In the genomic region with DNA sequence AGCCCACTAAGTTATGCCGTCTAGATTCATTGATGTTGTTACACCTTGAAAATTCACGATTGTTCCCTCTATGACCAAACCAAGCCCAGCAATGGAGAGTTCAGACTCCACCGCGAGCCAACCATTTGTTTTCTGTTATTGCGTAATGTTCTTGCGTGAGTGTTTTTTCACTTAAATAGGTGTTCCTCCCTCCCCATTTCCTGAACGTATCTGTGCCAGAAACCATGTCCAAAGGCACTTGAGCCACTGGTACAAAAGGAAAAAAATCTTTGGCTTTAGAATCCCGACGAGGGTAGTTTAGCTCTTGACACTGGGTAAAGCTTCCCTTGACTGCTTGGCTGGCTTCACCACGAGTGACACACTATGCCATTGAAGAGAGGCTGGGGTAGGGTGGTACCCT, we compare ENCODE assay signal across 21 mouse cellular contexts. TPM values are rescaled to one million over a fixed set of nuclear protein-coding genes. Genes with fewer than 3 reads are reported as not detected.
A peak's percentile ranks its signal among the peaks of the same experiment; 100 is the strongest.
DNase-seq lines count a peak whose midpoint lies in the region; ATAC-seq and TF ChIP-seq lines count a peak whose summit lies in the region.
"Had no signal": no experiment of that assay in that cellular context is flagged by ENCODE, and none has a peak within 500 bp of the region (broad histone marks: within the 10 kb centered on the region; RNA-seq: fewer than 3 reads in every experiment).

No protein-coding gene starts in this region.

- no peak for ATAC-seq in heart, embryonic 16.5 days (replicated peaks; ENCODE audit: extremely low read depth, insufficient read depth, low FRiP score)
- no peak for ATAC-seq in heart, embryonic 11.5 days (replicated peaks; ENCODE audit: insufficient number of reproducible peaks, low FRiP score, low TSS enrichment)
- ATAC-seq in lung, postnatal 0 days: no peak
- ATAC-seq: CD4-positive, CD25-positive, alpha-beta regulatory T cell, adult 4 months; forebrain, embryonic 15.5 days; hindbrain, embryonic 16.5 days; intestine, embryonic 15.5 days; midbrain, embryonic 16.5 days had no signal

- H3K27ac ChIP-seq in heart, embryonic 16.5 days (ENCODE audit: low read length): peak overlapping the region; percentile 35
- no peak overlapping the region for H3K27ac ChIP-seq in heart, embryonic 11.5 days (ENCODE audit: low read depth, low read length)
- no peak overlapping the region for H3K27ac ChIP-seq in lung, postnatal 0 days (ENCODE audit: low read length)
- H3K27ac ChIP-seq: embryonic facial prominence, embryonic 15.5 days; forebrain, embryonic 15.5 days; hindbrain, embryonic 10.5 days; intestine, embryonic 15.5 days; layer of hippocampus, adult 2 months; liver, embryonic 13.5 days had no signal

- peak; percentile 20 for DNase-seq in gastrocnemius, postnatal 25 days
- no peak for DNase-seq in gastrocnemius, postnatal 4 days (ENCODE audit: low spot score in 2 of 2)
- DNase-seq in lung, postnatal 0 days (ENCODE audit: low spot score): peak; percentile 57
- DNase-seq in lung, postnatal 4 days: no peak
- DNase-seq in skeletal muscle tissue, adult 2 months (ENCODE audit: low read depth, low spot score): peak; percentile 47
- DNase-seq: adrenal gland, postnatal 14 days; cerebellum, adult 9-10 months; kidney, adult 9 months; kidney, postnatal 25 days; liver, embryonic 13.5 days; thymus, postnatal 14 days had no signal

- no peak overlapping the region for H3K4me2 ChIP-seq in heart, embryonic 16.5 days (ENCODE audit: low read depth, low read length)
- H3K4me2 ChIP-seq in heart, embryonic 11.5 days: no peak overlapping the region
- H3K4me2 ChIP-seq in lung, postnatal 0 days (replicated peaks; ENCODE audit: low read depth, low read length): no peak overlapping the region
- H3K4me2 ChIP-seq: embryonic facial prominence, embryonic 15.5 days; forebrain, embryonic 15.5 days; intestine, embryonic 15.5 days; liver, embryonic 13.5 days had no signal

- no peaks in the 10 kb centered on the region for H3K36me3 ChIP-seq in heart, embryonic 16.5 days (ENCODE audit: control insufficient read depth, insufficient read depth)
- no peaks in the 10 kb centered on the region for H3K36me3 ChIP-seq in heart, embryonic 11.5 days (ENCODE audit: control insufficient read depth, insufficient read depth, low read length)
- no peaks in the 10 kb centered on the region for H3K36me3 ChIP-seq in lung, postnatal 0 days (ENCODE audit: insufficient read depth, low read length)
- H3K36me3 ChIP-seq: embryonic facial prominence, embryonic 15.5 days; forebrain, embryonic 15.5 days; hindbrain, embryonic 10.5 days; intestine, embryonic 15.5 days; liver, embryonic 13.5 days had no signal

- H3K4me1 ChIP-seq in heart, embryonic 16.5 days (ENCODE audit: control insufficient read depth, insufficient read depth, low read length): no peaks in the 10 kb centered on the region
- peaks cover 2% of the 10 kb centered on the region; the same call in 1 of the 2 replicates for H3K4me1 ChIP-seq in heart, embryonic 11.5 days (ENCODE audit: control insufficient read depth, insufficient read depth, low read length)
- peaks cover 3% of the 10 kb centered on the region; the same call in 1 of the 2 replicates for H3K4me1 ChIP-seq in lung, postnatal 0 days (ENCODE audit: insufficient read depth, low read depth, low read length)

- H3K9me3 ChIP-seq in heart, embryonic 16.5 days (replicated peaks; ENCODE audit: control insufficient read depth, low read length): no peaks in the 10 kb centered on the region
- no peaks in the 10 kb centered on the region for H3K9me3 ChIP-seq in heart, embryonic 11.5 days (replicated peaks; ENCODE audit: control insufficient read depth, low read length)
- no peaks in the 10 kb centered on the region for H3K9me3 ChIP-seq in lung, postnatal 0 days (ENCODE audit: low read length)
- H3K9me3 ChIP-seq: embryonic facial prominence, embryonic 15.5 days; forebrain, embryonic 15.5 days; intestine, embryonic 15.5 days; liver, embryonic 13.5 days had no signal

- no peak overlapping the region for H3K9ac ChIP-seq in heart, embryonic 16.5 days (ENCODE audit: low read length)
- no peak overlapping the region for H3K9ac ChIP-seq in heart, embryonic 11.5 days (ENCODE audit: low read depth, low read length)
- no peak overlapping the region for H3K9ac ChIP-seq in lung, postnatal 0 days (replicated peaks; ENCODE audit: low read depth)
- H3K9ac ChIP-seq: embryonic facial prominence, embryonic 15.5 days; forebrain, embryonic 15.5 days; intestine, embryonic 15.5 days; liver, embryonic 13.5 days had no signal

- no peak overlapping the region for H3K4me3 ChIP-seq in heart, embryonic 16.5 days (ENCODE audit: low read length)
- H3K4me3 ChIP-seq in heart, embryonic 11.5 days (ENCODE audit: low read depth, low read length): no peak overlapping the region
- H3K4me3 ChIP-seq in lung, postnatal 0 days (ENCODE audit: low read depth, low read length): no peak overlapping the region
- H3K4me3 ChIP-seq: embryonic facial prominence, embryonic 15.5 days; forebrain, embryonic 15.5 days; hindbrain, embryonic 10.5 days; intestine, embryonic 15.5 days; layer of hippocampus, adult 2 months; liver, embryonic 13.5 days had no signal

- H3K27me3 ChIP-seq in heart, embryonic 16.5 days (ENCODE audit: control insufficient read depth, insufficient read depth, low read length): no peaks in the 10 kb centered on the region
- no peaks in the 10 kb centered on the region for H3K27me3 ChIP-seq in heart, embryonic 11.5 days (ENCODE audit: control insufficient read depth, insufficient read depth, low read length)
- H3K27me3 ChIP-seq in lung, postnatal 0 days (replicated peaks; ENCODE audit: insufficient read depth, low read length): no peaks in the 10 kb centered on the region
- H3K27me3 ChIP-seq: embryonic facial prominence, embryonic 15.5 days; forebrain, embryonic 15.5 days; intestine, embryonic 15.5 days had no signal

- no peak for TF ChIP-seq EP300 in lung, postnatal 0 days (IDR thresholded peaks at IDR 0.05)

- 74% methylated on average over 10 of the region's 10 CpGs for WGBS in heart, embryonic 16.5 days
- WGBS in heart, embryonic 11.5 days (ENCODE audit: insufficient replicate concordance): 87% methylated on average over 10 of the region's 10 CpGs
- 38% methylated on average over 10 of the region's 10 CpGs for WGBS in lung, postnatal 0 days

- no peak for TF ChIP-seq CTCF in lung, postnatal 0 days (IDR thresholded peaks at IDR 0.05)

RNA-seq across cellular contexts. Expression of a gene that starts 4.4 kb away (rescaled TPM):
- total RNA-seq in gastrocnemius, postnatal 25 days (2021): 10 to 100 TPM in 1 of 2 experiments, 1 to 10 TPM in 1; 9.8 to 12.3 TPM
- total RNA-seq in gastrocnemius, postnatal 4 days (2021): 10 to 100 TPM; 37.7 to 40.4 TPM
- 26.3 and 29.2 TPM in 2 replicates for polyA plus RNA-seq in heart, embryonic 16.5 days (2015; fragmentation: Nextera tagmentation; extraction: Ambion mirVana)
- polyA plus RNA-seq in heart, embryonic 11.5 days (2014; fragmentation: Nextera tagmentation; extraction: Ambion mirVana): 31.0 and 31.4 TPM in 2 replicates
- 22.0 and 30.1 TPM in 2 replicates for polyA plus RNA-seq in lung, postnatal 0 days (2015; fragmentation: Nextera tagmentation; extraction: Ambion mirVana)

RNA-seq across cellular contexts. Expression of a gene that starts 4.5 kb away (rescaled TPM):
- 1 to 10 TPM in 1 of 2 experiments, not detected in 1; 2.8 TPM for total RNA-seq in gastrocnemius, postnatal 25 days (2021)
- total RNA-seq in gastrocnemius, postnatal 4 days (2021): 1 to 10 TPM; 7.2 to 7.5 TPM
- 7.6 and 8.4 TPM in 2 replicates for polyA plus RNA-seq in heart, embryonic 16.5 days (2015; fragmentation: Nextera tagmentation; extraction: Ambion mirVana)
- 8.3 and 11.1 TPM in 2 replicates for polyA plus RNA-seq in heart, embryonic 11.5 days (2014; fragmentation: Nextera tagmentation; extraction: Ambion mirVana)
- 8.7 and 8.9 TPM in 2 replicates for polyA plus RNA-seq in lung, postnatal 0 days (2015; fragmentation: Nextera tagmentation; extraction: Ambion mirVana)

RNA-seq across cellular contexts. Expression of a gene that starts 16.2 kb away (rescaled TPM):
- 10 to 100 TPM in 1 of 2 experiments, 1 to 10 TPM in 1; 9.7 to 11.8 TPM for total RNA-seq in gastrocnemius, postnatal 25 days (2021)
- total RNA-seq in gastrocnemius, postnatal 4 days (2021): 10 to 100 TPM; 17.4 to 21.9 TPM
- polyA plus RNA-seq in heart, embryonic 16.5 days (2015; fragmentation: Nextera tagmentation; extraction: Ambion mirVana): 6.5 and 6.9 TPM in 2 replicates
- 12.7 and 12.9 TPM in 2 replicates for polyA plus RNA-seq in heart, embryonic 11.5 days (2014; fragmentation: Nextera tagmentation; extraction: Ambion mirVana)
- polyA plus RNA-seq in lung, postnatal 0 days (2015; fragmentation: Nextera tagmentation; extraction: Ambion mirVana): 5.4 and 5.9 TPM in 2 replicates

Comparison
In these comparisons a context has a peak if more than half of its experiments do, and no peak if none do; other contexts are left out.
1. DNase-seq: peak in gastrocnemius, postnatal 25 days (single experiment), lung, postnatal 0 days (single experiment) and skeletal muscle tissue, adult 2 months (single experiment); none in gastrocnemius, postnatal 4 days (0 of 2) and lung, postnatal 4 days (0 of 2).